Mouse (Mus musculus) cerebellum, postnatal 14 days (tissue): Measurements from ENCODE around the gene Pigq.

Experiments
- DNase-seq, 2 experiments: peaks; one replicate each; pipeline ENCODE4 v3.0.0; 2021; ENCODE audit warnings: mixed read lengths in 2 of 2

Pigq gene

DNA sequence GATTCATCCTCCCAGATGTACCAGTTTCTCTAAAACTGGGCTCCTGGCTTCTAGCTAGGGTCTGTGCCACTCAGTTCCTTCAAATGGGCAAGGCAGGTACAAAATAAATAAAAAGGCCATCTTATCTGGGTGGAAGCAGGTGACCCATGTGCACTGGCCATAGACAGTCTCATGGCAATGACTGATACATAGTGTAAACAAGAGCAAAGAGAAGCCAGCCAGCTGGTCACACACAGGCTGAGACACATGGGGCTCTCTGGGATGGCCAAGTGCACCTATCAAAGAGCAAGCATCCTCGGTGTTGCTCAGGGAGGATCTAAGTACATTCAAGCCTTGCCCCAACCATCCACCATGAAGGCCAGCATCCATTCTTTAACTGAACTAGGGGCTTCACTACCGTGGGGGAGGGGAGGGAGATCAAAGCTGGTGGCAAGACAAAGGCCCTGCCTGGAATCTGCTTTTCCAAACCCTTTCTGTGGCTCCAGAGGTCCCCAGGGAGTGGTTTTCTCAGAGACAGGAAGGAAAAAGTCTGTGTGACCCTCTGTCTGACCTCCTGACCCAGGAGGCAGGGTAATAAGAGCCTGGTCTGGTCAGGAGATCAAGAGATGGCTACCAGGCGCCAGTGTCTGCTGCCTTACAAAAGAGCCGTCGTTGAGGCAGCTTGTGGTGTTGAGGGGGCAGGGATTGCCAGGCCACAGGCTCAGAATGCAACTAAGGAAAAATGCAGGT lies 63.7 kb downstream of the Pigq start:
- peak in 1 of 2 experiments; percentile 33 for DNase-seq

DNA sequence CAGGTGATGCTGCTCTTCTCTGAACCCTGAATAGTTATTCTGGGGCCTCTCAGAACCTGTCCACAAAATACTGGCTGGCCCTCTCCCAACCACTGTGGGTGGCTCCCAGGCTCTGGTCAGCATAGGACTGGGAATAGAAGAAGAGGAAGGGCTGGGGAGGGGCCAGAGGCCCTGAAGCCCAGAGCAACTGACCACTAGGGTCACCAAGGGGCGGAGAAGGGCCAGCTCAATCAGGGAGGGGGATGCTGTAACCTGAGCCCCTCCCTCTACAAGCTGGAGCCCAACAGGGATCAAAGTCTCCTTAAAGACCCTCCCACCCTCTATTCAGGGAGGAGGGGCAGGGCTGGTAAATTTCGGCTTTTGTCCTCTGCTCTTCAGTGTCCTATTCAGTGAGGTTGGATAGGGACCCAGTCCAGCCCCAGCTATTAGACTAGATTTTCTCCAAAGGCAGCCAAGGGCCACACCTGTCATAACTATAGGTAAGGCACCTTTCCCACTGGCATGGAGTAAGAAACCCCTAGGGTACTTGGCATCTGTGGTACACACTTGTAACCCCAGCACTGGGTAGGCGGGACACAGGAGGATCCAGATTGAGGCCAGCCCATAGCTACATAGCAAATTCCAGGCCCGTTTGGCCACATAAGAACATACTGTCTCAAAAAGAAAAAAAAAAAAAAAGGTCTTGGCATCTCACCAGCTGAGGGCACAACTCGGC lies 64.4 kb downstream of the Pigq start, which contains the start of gene Wfikkn1:
Wfikkn1 (minus strand) TSS at position 663 of the 715 bp plus-strand sequence.
- DNase-seq, result peak in 1 of 2 experiments; percentile 44

DNA sequence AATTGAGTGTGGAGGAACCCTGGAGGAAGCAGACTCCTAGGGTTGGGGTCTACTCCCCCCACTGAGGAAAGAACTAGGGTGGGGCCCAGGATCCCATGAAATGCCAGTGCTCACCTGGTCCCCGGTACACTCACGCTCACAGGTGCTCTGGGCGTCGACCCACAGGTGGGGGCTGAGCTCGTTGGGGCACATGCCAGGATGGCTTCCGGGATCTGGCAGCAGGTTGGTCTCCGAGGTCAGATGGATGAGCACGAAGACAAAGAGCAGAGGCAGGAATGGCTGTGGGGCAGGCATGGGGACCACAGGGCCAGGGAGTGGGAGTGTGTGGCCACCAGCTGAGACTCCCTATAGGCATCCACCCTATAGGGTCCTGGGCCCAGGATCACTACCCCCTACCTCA lies 65.0 kb downstream of the Pigq start:
- peak in 1 of 2 experiments; percentile 49 for DNase-seq

DNA sequence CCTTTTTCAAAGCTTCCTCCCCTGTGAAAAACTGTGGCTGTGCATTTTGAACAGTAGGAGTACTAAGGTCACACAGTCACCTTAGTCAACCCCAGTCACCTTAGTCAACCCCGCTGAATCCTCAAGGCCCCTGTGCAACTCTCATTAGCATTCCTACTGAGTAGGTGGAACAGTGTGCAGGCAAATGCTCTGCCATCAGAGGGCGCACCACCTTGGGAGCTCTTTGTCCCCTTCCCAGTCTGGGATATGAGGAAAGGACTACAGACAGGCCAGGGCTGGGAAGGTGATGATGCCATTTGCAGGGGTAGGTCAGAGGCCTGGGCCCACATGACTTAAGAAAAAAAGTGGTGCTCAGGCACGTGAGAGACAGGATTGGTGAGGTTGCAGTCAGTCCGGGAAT lies 65.5 kb downstream of the Pigq start:
- DNase-seq, result peak in 1 of 2 experiments; percentile 68

DNA sequence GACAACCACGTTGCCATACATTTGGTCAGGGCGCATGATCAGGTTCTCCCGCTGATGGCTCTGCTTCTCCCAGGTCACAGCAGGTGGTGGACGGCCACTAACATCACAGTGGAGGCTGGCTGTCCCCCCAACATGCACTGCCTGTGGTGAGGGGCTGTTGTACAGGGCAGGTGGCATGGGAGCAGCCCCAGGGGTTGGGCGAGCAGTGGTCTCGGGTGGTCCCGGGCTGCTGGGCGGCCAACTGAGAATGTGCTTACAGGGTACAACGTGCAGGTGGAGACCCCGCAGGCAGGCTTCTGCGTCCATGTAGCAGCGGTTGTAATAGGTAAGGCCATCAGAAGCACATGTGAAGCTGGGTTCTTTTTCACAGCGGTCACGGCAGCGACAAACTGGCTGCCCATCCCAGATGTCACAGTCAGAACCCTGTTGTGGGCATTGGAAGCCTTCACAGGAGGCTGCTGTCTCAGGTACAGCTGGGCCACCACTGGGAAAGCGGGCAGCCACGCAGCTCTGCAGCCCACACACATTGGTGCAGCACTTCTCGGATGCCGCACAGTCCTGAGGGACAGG lies 66.0 kb downstream of the Pigq start:
- DNase-seq, result no peak

DNA sequence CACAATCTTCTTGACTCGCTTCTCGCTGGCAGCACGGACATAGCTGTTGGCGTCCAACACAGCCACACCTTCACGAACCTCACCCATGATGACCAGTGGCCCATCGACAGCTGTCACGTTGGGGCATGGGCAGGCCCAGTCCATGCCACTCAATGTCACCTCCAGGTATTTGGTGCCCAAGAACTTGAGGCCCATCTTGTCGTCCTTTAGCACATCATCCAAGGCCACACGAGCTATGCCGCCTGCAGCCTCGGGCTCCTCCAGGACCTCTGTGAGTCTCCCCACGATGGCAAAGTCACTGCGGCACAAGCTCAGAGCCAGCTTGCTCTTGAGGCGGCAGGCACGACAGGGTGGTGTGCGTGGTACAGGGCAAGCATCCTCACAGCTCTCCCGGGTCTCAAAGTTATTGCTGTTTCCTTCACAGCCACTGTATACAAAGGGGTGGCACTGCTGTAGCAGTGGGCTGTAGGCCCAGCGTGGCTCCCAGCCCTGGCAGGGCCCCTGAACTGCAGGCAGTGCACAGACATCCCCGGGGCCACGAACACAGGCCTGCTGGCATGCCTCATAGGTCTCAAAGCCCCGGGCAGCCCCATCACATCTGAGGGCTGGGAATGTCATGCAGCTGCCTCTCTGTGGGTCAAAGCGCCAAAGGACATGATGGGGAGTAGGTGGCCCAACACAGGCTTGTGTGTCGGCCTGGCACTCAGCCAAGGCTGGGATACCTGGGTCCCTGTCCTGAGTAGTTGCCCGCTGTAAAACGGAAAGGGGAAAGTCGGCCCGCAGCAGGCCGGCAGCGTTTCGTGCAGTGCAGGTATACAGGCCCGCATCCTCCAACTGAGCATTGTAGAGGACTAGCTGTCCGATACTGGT lies 66.8 kb downstream of the Pigq start:
- no peak for DNase-seq

DNA sequence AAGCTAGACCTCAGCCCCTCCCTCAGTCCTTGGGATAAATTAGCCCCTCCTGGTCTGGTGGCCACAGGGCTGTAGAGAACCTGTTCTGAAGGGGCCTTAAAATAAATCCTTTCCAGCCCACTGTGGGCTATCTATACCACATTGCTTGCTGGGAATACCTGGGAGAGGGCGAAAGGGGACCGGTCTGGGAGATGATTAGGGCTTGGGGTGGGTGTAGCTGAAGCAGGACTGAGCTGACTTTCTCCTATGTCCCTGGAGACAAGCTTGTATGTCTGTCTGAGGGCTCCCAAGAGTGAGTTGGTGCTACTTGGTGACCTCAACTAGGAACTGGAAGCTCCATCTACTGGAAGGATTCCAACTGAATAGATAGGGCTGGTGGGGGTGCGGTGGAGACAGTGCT lies 67.7 kb downstream of the Pigq start:
- no peak for DNase-seq
